Mouse (Mus musculus) natural killer cell, adult 2 months (primary cell): ENCODE results near the gene Defa22.
"Not testable (repeated sequence)": the region's sequence is repeated elsewhere in the genome, so short reads cannot be mapped to it uniquely, and the experiment has no call there.

ENCODE experiments used
- DNase-seq, 2 experiments: peaks; one replicate each; pipeline ENCODE4 v3.0.0; 2022; ENCODE audit warnings: low spot score in 2 of 2

Gene Defa22

GRCm38 (mm10) chr8:21161977-21162376 lies at the start of gene Defa22:
Gene Defa22 (plus strand): TSS chr8:21162277.
- not testable (repeated sequence) for DNase-seq

- not testable (repeated sequence) for DNase-seq
Observed at GRCm38 (mm10) chr8:21134342-21134741, 27.7 kb upstream of the Defa22 start, which contains the start of gene Defa30. Gene Defa30 (plus strand): TSS chr8:21134642.

GRCm38 (mm10) chr8:21191314-21191713 lies 29.2 kb downstream of the Defa22 start, which contains the start of gene Defa31:
Gene Defa31 (plus strand): TSS chr8:21191614.
- not testable (repeated sequence) for DNase-seq

DNA sequence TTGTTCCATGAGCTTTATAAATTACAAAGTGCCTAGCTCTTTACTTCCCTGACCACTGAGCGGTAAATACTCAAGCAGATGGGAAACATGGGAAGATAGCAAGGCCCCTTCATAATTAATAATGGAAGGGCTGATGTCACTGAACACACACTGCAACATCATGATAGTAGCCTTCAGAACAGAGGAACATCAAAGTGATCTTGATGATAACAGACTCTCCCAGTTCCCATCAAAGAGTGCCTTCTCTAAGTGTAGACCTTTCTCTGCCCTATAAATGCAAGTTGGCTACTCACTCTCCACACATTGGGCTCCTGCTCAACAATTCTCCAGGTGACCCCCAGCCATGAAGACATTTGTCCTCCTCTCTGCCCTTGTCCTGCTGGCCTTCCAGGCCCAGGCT lies 39.2 kb downstream of the Defa22 start, which contains the start of gene Gm15293:
Gm15293 (plus strand) TSS at position 301 of the 400 bp plus-strand sequence.
- DNase-seq, result not testable (repeated sequence)
